Mouse (Mus musculus): ENCODE measurements at regions not wholly inside any gene's neighbourhood (a gene's known extent, or its start where the extent isn't known, plus 50 kb on each side); places are given as distances from the start of the nearest gene placed in this dataset.

DNA sequence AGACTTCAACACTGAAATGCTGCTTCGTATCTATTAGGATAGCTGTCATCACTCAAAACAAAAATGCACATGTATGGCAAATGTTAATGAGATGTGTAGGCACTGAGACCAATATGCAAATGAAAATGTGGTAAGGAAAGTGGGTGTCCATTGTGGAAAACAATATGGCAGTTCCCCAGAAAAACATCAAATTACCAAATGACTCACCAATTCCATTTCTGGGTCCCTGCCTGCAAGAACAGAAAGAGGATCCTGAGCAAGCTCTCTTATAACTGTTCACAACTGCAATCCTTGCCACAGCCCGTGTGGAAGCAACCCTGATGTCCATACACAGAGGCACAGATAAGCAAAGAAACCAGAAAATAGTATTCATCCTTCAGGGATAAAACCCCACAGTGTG lies 442.0 kb downstream of the Defb40 start:
- DNase-seq (ENCODE audit: low read depth in 3 of 3, low spot score in 3 of 3) (no peak), ATAC-seq (ENCODE audit: insufficient read depth) (no peak)
- H3K4me1 ChIP-seq (replicated peaks; ENCODE audit: control insufficient read depth in 2 of 2, insufficient read depth in 2 of 2, low read length in 1 of 2): no peaks in the 10 kb centered on the region
- no peaks in the 10 kb centered on the region; the same call in 1 of the 2 replicates for H3K9me3 ChIP-seq (ENCODE audit: control insufficient read depth, low read length)
- no peak overlapping the region for H3K27ac ChIP-seq
- 46% methylated on average over 2 of the region's 2 CpGs for WGBS (ENCODE audit: insufficient replicate concordance)
- no peak overlapping the region for H3K4me3 ChIP-seq (ENCODE audit: insufficient read depth in 1 of 2, low read depth in 2 of 2, low read length in 2 of 2)
- H3K36me3 ChIP-seq (replicated peaks; ENCODE audit: control insufficient read depth, insufficient read depth, low read depth): no peaks in the 10 kb centered on the region
- no peak overlapping the region for H3K9ac ChIP-seq (replicated peaks)
- H3K27me3 ChIP-seq (ENCODE audit: control insufficient read depth, insufficient read depth, low read length): no peaks in the 10 kb centered on the region
- H3K4me2 ChIP-seq (ENCODE audit: low read depth): no peak overlapping the region
- TF ChIP-seq EP300 (IDR thresholded peaks at IDR 0.05; ENCODE audit: low read depth): no peak
- no peak for TF ChIP-seq CTCF (IDR thresholded peaks at IDR 0.05; ENCODE audit: low read depth)

DNA sequence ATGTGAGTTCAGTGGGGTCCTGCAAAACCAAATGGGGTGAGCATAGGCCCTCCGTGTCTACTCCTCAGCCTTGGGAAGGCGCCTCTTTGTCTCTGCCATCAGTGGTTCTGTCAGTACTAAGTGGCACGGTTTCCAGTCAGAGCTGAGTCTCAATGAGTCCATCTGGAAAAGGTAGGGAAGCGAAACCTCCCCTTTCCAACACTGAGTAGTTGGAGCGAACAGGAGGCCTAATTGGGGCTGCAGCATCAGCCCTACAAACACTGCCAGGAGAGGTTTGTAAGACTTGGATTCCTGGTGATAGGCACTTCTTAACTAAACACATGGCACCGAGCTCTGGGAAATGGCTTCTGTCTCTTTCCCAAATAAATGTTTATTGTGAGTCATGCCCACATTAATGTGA lies 449.9 kb downstream of the Defb40 start:
- Histone ChIP-seq H3K9ac (replicated peaks) (no peak overlapping the region), H3K27me3 (ENCODE audit: control insufficient read depth, insufficient read depth, low read length) (no peaks in the 10 kb centered on the region), H3K36me3 (replicated peaks; ENCODE audit: control insufficient read depth, insufficient read depth, low read depth) (no peaks in the 10 kb centered on the region), H3K4me2 (ENCODE audit: low read depth) (no peak overlapping the region), H3K27ac (no peak overlapping the region), H3K4me1 (replicated peaks; ENCODE audit: control insufficient read depth in 2 of 2, insufficient read depth in 2 of 2, low read length in 1 of 2) (no peaks in the 10 kb centered on the region), H3K4me3 (ENCODE audit: insufficient read depth in 1 of 2, low read depth in 2 of 2, low read length in 2 of 2) (no peak overlapping the region), H3K9me3 (ENCODE audit: control insufficient read depth, low read length) (no peaks in the 10 kb centered on the region)
- no peak for DNase-seq (ENCODE audit: low read depth in 3 of 3, low spot score in 3 of 3)
- no peak for TF ChIP-seq CTCF (IDR thresholded peaks at IDR 0.05; ENCODE audit: low read depth)
- no peak for TF ChIP-seq EP300 (IDR thresholded peaks at IDR 0.05; ENCODE audit: low read depth)
- WGBS (ENCODE audit: insufficient replicate concordance): 59% methylated on average over 6 of the region's 6 CpGs
- no peak for ATAC-seq (ENCODE audit: insufficient read depth)

DNA sequence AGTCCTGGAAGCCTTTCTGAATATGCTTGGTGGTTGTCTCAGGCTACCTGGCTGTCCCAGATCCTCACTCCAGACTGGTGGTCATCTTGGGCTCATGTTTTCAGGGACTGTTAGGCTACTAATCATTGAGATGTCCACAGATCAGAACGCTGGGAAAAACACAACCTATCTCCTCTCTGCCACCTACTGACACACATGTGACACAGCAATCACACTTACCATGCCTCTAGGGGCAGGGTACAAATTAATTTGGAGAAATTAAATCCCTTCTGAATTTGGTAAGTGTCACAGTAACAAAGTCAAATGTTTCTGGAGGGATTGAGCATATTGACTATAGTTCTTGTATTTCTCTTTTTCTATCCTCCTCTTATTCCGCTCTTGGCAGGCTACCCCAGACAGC lies 465.6 kb downstream of the Defb40 start:
- Histone ChIP-seq H3K9ac (replicated peaks) (no peak overlapping the region), H3K9me3 (ENCODE audit: control insufficient read depth, low read length) (no peaks in the 10 kb centered on the region), H3K4me1 (replicated peaks; ENCODE audit: control insufficient read depth in 2 of 2, insufficient read depth in 2 of 2, low read length in 1 of 2) (no peaks in the 10 kb centered on the region), H3K27me3 (ENCODE audit: control insufficient read depth, insufficient read depth, low read length) (no peaks in the 10 kb centered on the region), H3K27ac (no peak overlapping the region), H3K36me3 (replicated peaks; ENCODE audit: control insufficient read depth, insufficient read depth, low read depth) (no peaks in the 10 kb centered on the region), H3K4me3 (ENCODE audit: insufficient read depth in 1 of 2, low read depth in 2 of 2, low read length in 2 of 2) (no peak overlapping the region), H3K4me2 (ENCODE audit: low read depth) (no peak overlapping the region)
- TF ChIP-seq CTCF (IDR thresholded peaks at IDR 0.05; ENCODE audit: low read depth) (0 out of 2 replicates have a peak, but pooled peaks have one; percentile 4), EP300 (IDR thresholded peaks at IDR 0.05; ENCODE audit: low read depth) (no peak)
- ATAC-seq (ENCODE audit: insufficient read depth): no peak
- 49% methylated on average over 2 of the region's 2 CpGs for WGBS (ENCODE audit: insufficient replicate concordance)
- DNase-seq (ENCODE audit: low read depth in 3 of 3, low spot score in 3 of 3): no peak

DNA sequence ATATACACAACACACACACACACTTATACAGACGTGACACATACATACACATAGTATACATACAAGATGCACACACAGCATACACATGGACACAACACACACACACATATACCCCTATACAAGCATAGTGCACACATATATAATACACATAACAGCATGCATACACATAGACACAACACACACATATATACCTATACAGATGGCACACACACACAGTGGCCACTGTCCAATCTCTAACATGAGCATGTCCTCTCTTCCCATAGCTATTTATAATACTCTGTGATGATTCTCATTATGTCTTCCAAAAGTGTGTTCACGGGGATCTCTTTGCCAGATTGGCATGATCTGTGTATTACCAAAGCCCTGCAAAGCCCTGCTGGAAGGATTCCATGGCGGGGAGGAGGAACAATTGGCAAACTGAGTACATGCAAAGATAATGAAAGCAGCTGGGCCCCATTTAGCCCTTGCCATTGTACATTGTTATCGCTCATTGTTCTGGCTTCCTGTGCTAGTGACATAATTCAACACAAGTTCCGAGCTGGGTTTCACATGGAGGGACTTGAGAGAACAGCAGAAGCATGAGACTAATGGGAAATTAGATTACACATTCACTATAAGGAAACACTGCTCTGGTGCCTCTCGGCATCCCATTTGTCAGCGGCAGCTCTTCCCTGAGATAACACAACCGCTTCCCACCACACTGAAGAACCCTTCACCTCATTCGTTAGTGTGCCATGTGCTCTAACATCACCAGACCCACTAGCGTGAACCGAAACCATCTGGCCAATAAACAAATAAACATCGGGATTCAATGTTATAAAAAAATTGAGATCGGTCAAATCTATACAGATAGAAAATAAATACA lies 471.7 kb downstream of the Defb40 start:
- Histone ChIP-seq H3K36me3 (replicated peaks; ENCODE audit: control insufficient read depth, insufficient read depth, low read depth) (no peaks in the 10 kb centered on the region), H3K4me1 (replicated peaks; ENCODE audit: control insufficient read depth in 2 of 2, insufficient read depth in 2 of 2, low read length in 1 of 2) (no peaks in the 10 kb centered on the region), H3K4me3 (ENCODE audit: insufficient read depth in 1 of 2, low read depth in 2 of 2, low read length in 2 of 2) (no peak overlapping the region), H3K27me3 (ENCODE audit: control insufficient read depth, insufficient read depth, low read length) (no peaks in the 10 kb centered on the region), H3K27ac (no peak overlapping the region), H3K4me2 (ENCODE audit: low read depth) (no peak overlapping the region), H3K9me3 (ENCODE audit: control insufficient read depth, low read length) (no peaks in the 10 kb centered on the region), H3K9ac (replicated peaks) (no peak overlapping the region)
- TF ChIP-seq EP300 (IDR thresholded peaks at IDR 0.05; ENCODE audit: low read depth): no peak
- WGBS (ENCODE audit: insufficient replicate concordance): 56% methylated on average over 13 of the region's 13 CpGs
- DNase-seq (ENCODE audit: low read depth in 3 of 3, low spot score in 3 of 3) (no peak), ATAC-seq (ENCODE audit: insufficient read depth) (no peak)

DNA sequence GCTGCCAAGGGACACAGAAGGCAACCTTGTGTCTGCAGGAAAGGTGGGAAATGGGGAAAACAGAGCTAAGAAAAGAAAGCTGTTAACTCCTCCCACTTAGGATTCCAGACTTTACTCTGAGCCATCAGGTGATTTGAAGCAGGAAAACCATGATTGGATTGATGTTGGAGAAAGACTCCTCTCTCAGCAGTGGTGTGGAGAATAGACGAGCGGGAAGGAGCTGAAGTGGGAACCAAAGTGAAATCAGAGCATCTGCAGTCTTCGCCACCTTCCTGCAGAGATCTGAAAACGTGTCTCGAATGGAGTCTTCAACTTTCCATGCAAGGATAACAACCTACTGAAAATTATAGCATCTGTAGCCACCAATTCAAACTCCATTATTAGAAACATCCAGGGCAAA lies 487.4 kb downstream of the Defb40 start:
- H3K9me3 ChIP-seq (ENCODE audit: control insufficient read depth, low read length): no peaks in the 10 kb centered on the region
- H3K27ac ChIP-seq: no peak overlapping the region
- 57% methylated on average over 5 of the region's 5 CpGs for WGBS (ENCODE audit: insufficient replicate concordance)
- H3K4me3 ChIP-seq (ENCODE audit: insufficient read depth in 1 of 2, low read depth in 2 of 2, low read length in 2 of 2): no peak overlapping the region
- H3K9ac ChIP-seq (replicated peaks): no peak overlapping the region
- no peaks in the 10 kb centered on the region for H3K27me3 ChIP-seq (ENCODE audit: control insufficient read depth, insufficient read depth, low read length)
- TF ChIP-seq CTCF (IDR thresholded peaks at IDR 0.05; ENCODE audit: low read depth) (no peak), EP300 (IDR thresholded peaks at IDR 0.05; ENCODE audit: low read depth) (no peak)
- ATAC-seq (ENCODE audit: insufficient read depth): no peak
- DNase-seq (ENCODE audit: low read depth in 3 of 3, low spot score in 3 of 3): no peak
- H3K4me2 ChIP-seq (ENCODE audit: low read depth): no peak overlapping the region
- no peaks in the 10 kb centered on the region for H3K4me1 ChIP-seq (replicated peaks; ENCODE audit: control insufficient read depth in 2 of 2, insufficient read depth in 2 of 2, low read length in 1 of 2)
- no peaks in the 10 kb centered on the region for H3K36me3 ChIP-seq (replicated peaks; ENCODE audit: control insufficient read depth, insufficient read depth, low read depth)

Data from liver, embryonic 14.5 days (tissue).